Mouse (Mus musculus) C2C12 (cell line): ENCODE results near the gene Ets1.

ENCODE experiments used
- CTCF ChIP-seq: IDR thresholded peaks from one replicate; pipeline ENCODE4 v1.5.1; 2011; ENCODE audit not compliant: control insufficient read depth, insufficient read depth, insufficient read length
- MAX ChIP-seq: IDR thresholded peaks from one replicate; pipeline ENCODE4 v1.6.1; 2011; ENCODE audit warnings: mild to moderate bottlenecking, control low read depth
- MYOD1 ChIP-seq: IDR thresholded peaks from one replicate; pipeline ENCODE4 v1.6.1; 2011; ENCODE audit warnings: low read depth; ENCODE audit not compliant: control insufficient read depth, insufficient read length
- MYOG ChIP-seq: IDR thresholded peaks from one replicate; pipeline ENCODE4 v1.6.1; 2011; ENCODE audit not compliant: control insufficient read depth, insufficient read length; ENCODE audit errors: extremely low read depth

DNA sequence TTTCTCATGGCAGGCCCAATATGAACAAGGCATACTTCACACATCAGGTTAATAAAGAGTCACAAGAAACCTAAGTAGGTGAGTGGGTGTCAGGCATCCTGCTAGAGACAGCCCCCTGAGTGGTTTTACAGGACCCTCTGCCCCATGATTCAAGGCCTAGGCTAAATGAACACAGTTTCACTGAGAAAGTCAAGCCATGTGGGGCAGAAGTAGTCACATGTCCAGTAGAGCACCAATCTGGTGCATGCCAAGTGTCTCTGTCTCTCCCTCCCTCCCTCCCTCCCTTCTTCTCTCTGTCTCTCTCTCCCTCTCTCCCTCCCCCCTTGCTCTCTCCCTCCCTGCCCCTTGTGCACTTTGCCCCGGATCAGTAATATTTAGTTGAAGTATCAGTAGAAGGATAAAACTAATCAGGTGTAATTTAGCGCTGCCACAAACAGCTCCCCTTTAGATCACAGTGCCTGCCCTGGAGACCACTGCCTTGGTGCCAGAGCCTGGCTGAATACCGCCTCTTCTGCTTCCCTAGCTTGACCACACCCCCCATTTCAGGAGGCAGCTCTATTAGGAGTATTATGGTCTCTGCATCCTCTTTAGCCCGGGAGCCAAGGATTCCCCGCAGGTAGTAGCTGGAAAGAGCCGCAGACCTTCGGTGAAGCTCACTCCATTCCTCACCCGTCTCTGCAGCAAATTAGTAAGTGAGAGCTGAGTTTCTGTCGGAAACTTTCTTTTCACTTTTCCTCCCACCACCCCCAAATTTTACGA lies at the start of gene Ets1:
- TF ChIP-seq CTCF (no peak), MYOG (no peak), MAX (no peak), MYOD1 (no peak)
